Mouse (Mus musculus) skeletal muscle tissue, adult 2 months (tissue): ENCODE measurements around the gene Dusp8.

Experiments used
- DNase-seq: peaks from one replicate; pipeline ENCODE4 v3.0.0-alpha.2; 2012; ENCODE audit warnings: low read depth, low spot score

Dusp8 gene

GRCm38 (mm10) chr7:142086159-142086905 is 9.3 kb downstream of the Dusp8 start:
- no peak for DNase-seq

- DNase-seq = peak; percentile 90
Observed at GRCm38 (mm10) chr7:142084820-142085219, 10.8 kb downstream of the Dusp8 start.

GRCm38 (mm10) chr7:142084395-142084794 is 11.2 kb downstream of the Dusp8 start:
- no peak for DNase-seq

GRCm38 (mm10) chr7:142083588-142084317 is 11.9 kb downstream of the Dusp8 start:
- DNase-seq = no peak

GRCm38 (mm10) chr7:142082607-142083006 is 13.0 kb downstream of the Dusp8 start:
- DNase-seq = no peak

- no peak for DNase-seq
Observed at GRCm38 (mm10) chr7:142082179-142082578, 13.5 kb downstream of the Dusp8 start.

GRCm38 (mm10) chr7:142081736-142082135 is 13.9 kb downstream of the Dusp8 start:
- DNase-seq = no peak

- no peak for DNase-seq
Observed at GRCm38 (mm10) chr7:142080876-142081275, 14.8 kb downstream of the Dusp8 start.

- DNase-seq = no peak
Observed at GRCm38 (mm10) chr7:142079365-142079764, 16.3 kb downstream of the Dusp8 start.

GRCm38 (mm10) chr7:142077138-142077537 is 18.5 kb downstream of the Dusp8 start:
- DNase-seq = peak; percentile 67

- peak; percentile 60 for DNase-seq
Observed at GRCm38 (mm10) chr7:142074146-142074886, 21.3 kb downstream of the Dusp8 start.

- DNase-seq = no peak
Observed at GRCm38 (mm10) chr7:142071717-142072116, 23.9 kb downstream of the Dusp8 start.

GRCm38 (mm10) chr7:142071212-142071578 is 24.4 kb downstream of the Dusp8 start:
- DNase-seq = no peak

- no peak for DNase-seq
Observed at GRCm38 (mm10) chr7:142070458-142071211, 25.0 kb downstream of the Dusp8 start.

GRCm38 (mm10) chr7:142068429-142068828 is 27.2 kb downstream of the Dusp8 start:
- DNase-seq = no peak

GRCm38 (mm10) chr7:142060931-142061565 is 34.6 kb downstream of the Dusp8 start, which contains the start of gene Mob2:
Mob2 (minus strand) TSS chr7:142061065.
- peak; percentile 73 for DNase-seq

GRCm38 (mm10) chr7:142060185-142060930 is 35.3 kb downstream of the Dusp8 start:
- no peak for DNase-seq

- DNase-seq = no peak
Observed at GRCm38 (mm10) chr7:142059024-142059423, 36.6 kb downstream of the Dusp8 start.

GRCm38 (mm10) chr7:142057121-142057520 is 38.5 kb downstream of the Dusp8 start:
- DNase-seq = no peak

GRCm38 (mm10) chr7:142056601-142057061 is 39.0 kb downstream of the Dusp8 start:
- no peak for DNase-seq
